Mouse (Mus musculus): ENCODE measurements around the gene Ccdc150. TPM values are rescaled to one million over a fixed set of nuclear protein-coding genes. Genes with fewer than 3 reads are reported as not detected.

The Ccdc150 gene
- polyA plus RNA-seq (2017; shearing (Covaris generic)), result not detected

GRCm38 (mm10) chr1:54250158-54250866 lies at the start of gene Ccdc150:
TSS of gene Ccdc150 (plus strand) at chr1:54250683.

Other genes with a start within 250 kb of the Ccdc150 start
- 0.17 TPM for gene Hecw2, start 55.5 kb upstream of the Ccdc150 start, polyA plus RNA-seq (2017; shearing (Covaris generic))
- gene Gtf3c3, start 188.3 kb downstream of the Ccdc150 start, polyA plus RNA-seq (2017; shearing (Covaris generic)), result 22.4 TPM

All from activated CD4-positive, CD25-positive, alpha-beta regulatory T cell, adult 9 weeks (primary cell).